Comparison of ENCODE assay signal across 7 mouse cellular contexts in the genomic region with DNA sequence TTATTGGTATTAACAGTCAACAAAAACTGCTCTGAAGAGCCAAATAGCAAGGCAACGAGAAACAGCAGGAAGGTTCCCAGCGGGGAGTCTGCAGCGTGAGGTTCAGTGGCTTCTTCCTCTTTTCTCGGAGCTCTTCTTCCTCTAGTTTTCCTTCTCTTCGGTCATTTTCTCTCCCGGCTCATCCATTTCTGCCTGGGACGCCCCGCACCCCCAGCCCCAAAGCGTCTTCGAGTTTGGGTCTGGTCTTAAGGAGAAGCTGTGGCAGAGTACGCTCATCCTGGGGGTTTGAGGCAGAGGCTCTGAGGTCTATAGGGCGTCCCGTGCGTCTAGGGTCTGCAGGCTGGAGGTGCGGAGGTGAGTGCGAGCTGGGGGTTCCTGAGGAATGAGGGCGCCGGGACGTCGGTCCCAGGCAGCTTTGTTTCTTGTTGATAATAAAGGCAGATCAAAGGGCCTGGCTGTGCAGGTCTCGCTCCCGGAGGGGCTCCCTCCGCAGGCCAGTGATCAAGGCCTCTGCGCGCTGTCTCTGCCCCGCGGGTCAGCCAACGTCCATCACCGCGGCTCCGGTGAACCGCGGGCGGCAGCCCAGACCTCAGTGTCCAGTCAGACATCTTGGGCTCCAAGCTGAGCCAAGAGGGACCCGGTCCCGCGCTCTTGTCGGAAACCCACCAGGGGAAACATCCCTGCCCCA. TPM values are rescaled to one million over a fixed set of nuclear protein-coding genes. Genes with fewer than 3 reads are reported as not detected.
DNase-seq lines count a peak whose midpoint lies in the region; ATAC-seq lines count a peak whose summit lies in the region.

No protein-coding gene starts in this region.

- 0 out of 2 replicates have a peak overlapping the region, but pooled peaks have one; percentile 3 for H3K4me2 ChIP-seq in lung, embryonic 15.5 days
- peak overlapping the region; percentile 12 for H3K4me2 ChIP-seq in hindbrain, embryonic 15.5 days

- H3K27ac ChIP-seq in lung, embryonic 15.5 days: no peak overlapping the region
- H3K27ac ChIP-seq in hindbrain, embryonic 15.5 days (replicated peaks): no peak overlapping the region

- peaks cover 60% of the 10 kb centered on the region for H3K4me1 ChIP-seq in lung, embryonic 15.5 days
- H3K4me1 ChIP-seq in hindbrain, embryonic 15.5 days (replicated peaks): peaks cover 23% of the 10 kb centered on the region

- no peak for ATAC-seq in lung, embryonic 15.5 days (ENCODE audit: borderline replicate concordance, extremely low read depth, low FRiP score, low TSS enrichment)
- no peak; the same call in 1 of the 2 replicates for ATAC-seq in hindbrain, embryonic 15.5 days (ENCODE audit: low FRiP score, low read depth)
- no peak for ATAC-seq in megakaryocyte-erythroid progenitor cell, adult 5-6 weeks (replicated peaks; ENCODE audit: low FRiP score, low TSS enrichment, poor library complexity, severe bottlenecking)

- 2% methylated on average over 38 of the region's 38 CpGs for WGBS in lung, embryonic 15.5 days
- WGBS in hindbrain, embryonic 15.5 days: 1% methylated on average over 38 of the region's 38 CpGs

- H3K36me3 ChIP-seq in lung, embryonic 15.5 days: no peaks in the 10 kb centered on the region
- no peaks in the 10 kb centered on the region for H3K36me3 ChIP-seq in hindbrain, embryonic 15.5 days

- no peaks in the 10 kb centered on the region for H3K9me3 ChIP-seq in lung, embryonic 15.5 days
- H3K9me3 ChIP-seq in hindbrain, embryonic 15.5 days: no peaks in the 10 kb centered on the region

- H3K9ac ChIP-seq in lung, embryonic 15.5 days: no peak overlapping the region
- no peak overlapping the region for H3K9ac ChIP-seq in hindbrain, embryonic 15.5 days

- H3K4me3 ChIP-seq in lung, embryonic 15.5 days: peak overlapping the region; percentile 6; the same call in 1 of the 2 replicates
- H3K4me3 ChIP-seq in hindbrain, embryonic 15.5 days: no peak overlapping the region

- H3K27me3 ChIP-seq in lung, embryonic 15.5 days: peaks cover 86% of the 10 kb centered on the region
- peaks cover 39% of the 10 kb centered on the region for H3K27me3 ChIP-seq in hindbrain, embryonic 15.5 days

- DNase-seq in lung, adult 18-20 months: no peak
- peak; percentile 70 for DNase-seq in embryo, embryonic 10.5 days (ENCODE audit: low spot score)
- DNase-seq in naive thymus-derived CD4-positive, alpha-beta T cell, adult 2 months (ENCODE audit: low read depth): peak; percentile 48
- no peak for DNase-seq in right cerebral cortex, adult 2 months (ENCODE audit: low spot score in 2 of 2)

RNA-seq across cellular contexts. Expression of a gene that starts 5.4 kb away (rescaled TPM):
- not detected in 2 replicates for polyA plus RNA-seq in lung, embryonic 15.5 days (2015; fragmentation: Nextera tagmentation; extraction: Ambion mirVana)
- 1.2 TPM in 2 replicates for polyA plus RNA-seq in hindbrain, embryonic 15.5 days (2015; fragmentation: Nextera tagmentation; extraction: Ambion mirVana)
- total RNA-seq in megakaryocyte-erythroid progenitor cell, adult 5-6 weeks (2014; fragmentation: Nextera tagmentation): not detected in 2 replicates
- 0.47 TPM in 1 of 2 replicates, not detected in the other for total RNA-seq in megakaryocyte-erythroid progenitor cell, adult 5-6 weeks (2017)

RNA-seq across cellular contexts. Expression of a gene that starts 35.2 kb away (rescaled TPM):
- polyA plus RNA-seq in lung, embryonic 15.5 days (2015; fragmentation: Nextera tagmentation; extraction: Ambion mirVana): 18.1 and 21.1 TPM in 2 replicates
- 7.3 and 8.2 TPM in 2 replicates for polyA plus RNA-seq in hindbrain, embryonic 15.5 days (2015; fragmentation: Nextera tagmentation; extraction: Ambion mirVana)
- 33.3 and 38.3 TPM in 2 replicates for total RNA-seq in megakaryocyte-erythroid progenitor cell, adult 5-6 weeks (2014; fragmentation: Nextera tagmentation)
- 54.5 and 79.7 TPM in 2 replicates for total RNA-seq in megakaryocyte-erythroid progenitor cell, adult 5-6 weeks (2017)

RNA-seq across cellular contexts. Expression of a gene that starts 35.3 kb away (rescaled TPM):
- polyA plus RNA-seq in lung, embryonic 15.5 days (2015; fragmentation: Nextera tagmentation; extraction: Ambion mirVana): 24.5 and 25.7 TPM in 2 replicates
- 26.2 and 29.0 TPM in 2 replicates for polyA plus RNA-seq in hindbrain, embryonic 15.5 days (2015; fragmentation: Nextera tagmentation; extraction: Ambion mirVana)
- 20.2 and 28.4 TPM in 2 replicates for total RNA-seq in megakaryocyte-erythroid progenitor cell, adult 5-6 weeks (2014; fragmentation: Nextera tagmentation)
- total RNA-seq in megakaryocyte-erythroid progenitor cell, adult 5-6 weeks (2017): 28.3 and 36.9 TPM in 2 replicates

RNA-seq across cellular contexts. Expression of a gene that starts 58.4 kb away (rescaled TPM):
- 75.0 and 80.1 TPM in 2 replicates for polyA plus RNA-seq in lung, embryonic 15.5 days (2015; fragmentation: Nextera tagmentation; extraction: Ambion mirVana)
- 92.9 and 97.7 TPM in 2 replicates for polyA plus RNA-seq in hindbrain, embryonic 15.5 days (2015; fragmentation: Nextera tagmentation; extraction: Ambion mirVana)
- 97.4 and 126 TPM in 2 replicates for total RNA-seq in megakaryocyte-erythroid progenitor cell, adult 5-6 weeks (2014; fragmentation: Nextera tagmentation)
- total RNA-seq in megakaryocyte-erythroid progenitor cell, adult 5-6 weeks (2017): 149 and 159 TPM in 2 replicates

Comparison
In these comparisons a context has a peak if more than half of its experiments do, and no peak if none do; other contexts are left out.
1. DNase-seq: peak in embryo, embryonic 10.5 days (single experiment) and naive thymus-derived CD4-positive, alpha-beta T cell, adult 2 months (single experiment); none in lung, adult 18-20 months (0 of 2) and right cerebral cortex, adult 2 months (0 of 2).